Comparison of ENCODE assay signal across 10 mouse cellular contexts in genomic region chr4:32530421-32530920, GRCm38 (mm10).
DNase-seq lines count a peak whose midpoint lies in the region; ATAC-seq lines count a peak whose summit lies in the region.
"Had no signal": no experiment of that assay in that cellular context is flagged by ENCODE, and none has a peak within 500 bp of the region (broad histone marks: within the 10 kb centered on the region; RNA-seq: fewer than 3 reads in every experiment).

No protein-coding gene starts in this region.

- intact Hi-C loops in gastrocnemius, postnatal 36 days (cut with DNase I), result no loop called here

- H3K4me1 ChIP-seq in kidney, embryonic 14.5 days (ENCODE audit: control insufficient read depth, insufficient read depth, low read length), result peaks cover 13% of the 10 kb centered on the region
- peaks cover 42% of the 10 kb centered on the region for H3K4me1 ChIP-seq in embryonic facial prominence, embryonic 12.5 days
- H3K4me1 ChIP-seq in hindbrain, embryonic 12.5 days, result peaks cover 78% of the 10 kb centered on the region
- H3K4me1 ChIP-seq in midbrain, embryonic 14.5 days (ENCODE audit: control insufficient read depth, insufficient read depth, low read length), result peaks cover 51% of the 10 kb centered on the region

- H3K36me3 ChIP-seq in kidney, embryonic 14.5 days (ENCODE audit: control insufficient read depth, insufficient read depth, low read length), result no peaks in the 10 kb centered on the region
- no peaks in the 10 kb centered on the region for H3K36me3 ChIP-seq in embryonic facial prominence, embryonic 12.5 days
- no peaks in the 10 kb centered on the region for H3K36me3 ChIP-seq in hindbrain, embryonic 12.5 days
- no peaks in the 10 kb centered on the region for H3K36me3 ChIP-seq in midbrain, embryonic 14.5 days (ENCODE audit: control insufficient read depth, insufficient read depth, low read length)

- 58% methylated on average over 9 of the region's 9 CpGs for WGBS in kidney, embryonic 14.5 days
- 48% methylated on average over 9 of the region's 9 CpGs for WGBS in embryonic facial prominence, embryonic 12.5 days
- WGBS in hindbrain, embryonic 12.5 days, result 16% methylated on average over 9 of the region's 9 CpGs
- WGBS in midbrain, embryonic 14.5 days, result 11% methylated on average over 9 of the region's 9 CpGs

- H3K9me3 ChIP-seq in kidney, embryonic 14.5 days (ENCODE audit: control insufficient read depth, low read length), result no peaks in the 10 kb centered on the region
- no peaks in the 10 kb centered on the region for H3K9me3 ChIP-seq in embryonic facial prominence, embryonic 12.5 days
- no peaks in the 10 kb centered on the region for H3K9me3 ChIP-seq in hindbrain, embryonic 12.5 days (replicated peaks)
- no peaks in the 10 kb centered on the region for H3K9me3 ChIP-seq in midbrain, embryonic 14.5 days (ENCODE audit: control insufficient read depth, low read length)

- peak overlapping the region; percentile 40; the same call in 1 of the 2 replicates for H3K4me2 ChIP-seq in kidney, embryonic 14.5 days (replicated peaks; ENCODE audit: low read depth, low read length)
- peak overlapping the region; percentile 49 for H3K4me2 ChIP-seq in embryonic facial prominence, embryonic 12.5 days (replicated peaks)
- H3K4me2 ChIP-seq in hindbrain, embryonic 12.5 days (replicated peaks), result peak overlapping the region; percentile 53
- H3K4me2 ChIP-seq in midbrain, embryonic 14.5 days (ENCODE audit: low read length), result peak overlapping the region; percentile 55

- H3K9ac ChIP-seq in kidney, embryonic 14.5 days (ENCODE audit: low read depth, low read length), result 0 out of 2 replicates have a peak overlapping the region, but pooled peaks have one; percentile 2
- no peak overlapping the region for H3K9ac ChIP-seq in embryonic facial prominence, embryonic 12.5 days
- H3K9ac ChIP-seq in hindbrain, embryonic 12.5 days, result peak overlapping the region; percentile 50
- H3K9ac ChIP-seq in midbrain, embryonic 14.5 days (replicated peaks; ENCODE audit: low read length), result peak overlapping the region; percentile 25; the same call in 1 of the 2 replicates

- no peak for ATAC-seq in kidney, embryonic 14.5 days (ENCODE audit: low FRiP score, low TSS enrichment)
- ATAC-seq in embryonic facial prominence, embryonic 12.5 days (ENCODE audit: insufficient number of reproducible peaks, insufficient read depth, low FRiP score, low TSS enrichment), result no peak
- ATAC-seq in hindbrain, embryonic 12.5 days (ENCODE audit: low FRiP score), result peak; percentile 33; the same call in 1 of the 2 replicates
- no peak for ATAC-seq in midbrain, embryonic 14.5 days (ENCODE audit: low FRiP score, low TSS enrichment)

- H3K4me3 ChIP-seq in kidney, embryonic 14.5 days (ENCODE audit: low read length), result no peak overlapping the region
- H3K4me3 ChIP-seq in embryonic facial prominence, embryonic 12.5 days, result no peak overlapping the region
- H3K4me3 ChIP-seq in hindbrain, embryonic 12.5 days, result peak overlapping the region; percentile 10
- peak overlapping the region; percentile 17; the same call in 1 of the 2 replicates for H3K4me3 ChIP-seq in midbrain, embryonic 14.5 days (replicated peaks; ENCODE audit: low read depth, low read length)

- H3K27ac ChIP-seq in kidney, embryonic 14.5 days (ENCODE audit: low read depth, low read length), result no peak overlapping the region
- 0 out of 2 replicates have a peak overlapping the region, but pooled peaks have one; percentile 51 for H3K27ac ChIP-seq in embryonic facial prominence, embryonic 12.5 days
- H3K27ac ChIP-seq in hindbrain, embryonic 12.5 days, result peak overlapping the region; percentile 94
- peak overlapping the region; percentile 84 for H3K27ac ChIP-seq in midbrain, embryonic 14.5 days (replicated peaks; ENCODE audit: low read depth, low read length)
- H3K27ac ChIP-seq: macrophage had no signal

- no peaks in the 10 kb centered on the region for H3K27me3 ChIP-seq in kidney, embryonic 14.5 days (ENCODE audit: control insufficient read depth, insufficient read depth, low read length)
- no peaks in the 10 kb centered on the region for H3K27me3 ChIP-seq in embryonic facial prominence, embryonic 12.5 days
- no peaks in the 10 kb centered on the region for H3K27me3 ChIP-seq in hindbrain, embryonic 12.5 days
- no peaks in the 10 kb centered on the region for H3K27me3 ChIP-seq in midbrain, embryonic 14.5 days (ENCODE audit: control insufficient read depth, insufficient read depth, low read length)

- no peak for DNase-seq in kidney, adult 8-10 months
- peak; percentile 73 for DNase-seq in midbrain, embryonic 14.5 days
- DNase-seq in gastrocnemius, postnatal 36 days, result no peak
- DNase-seq in kidney, postnatal 25 days, result no peak
- no peak for DNase-seq in adrenal gland, postnatal 4 days (ENCODE audit: low spot score in 2 of 2)
- DNase-seq: spleen, adult 18-20 months had no signal

Comparison
In these comparisons a context has a peak if more than half of its experiments do, and no peak if none do; other contexts are left out.
1. H3K4me3 ChIP-seq: peak in hindbrain, embryonic 12.5 days (single experiment) and midbrain, embryonic 14.5 days (single experiment); none in kidney, embryonic 14.5 days (single experiment) and embryonic facial prominence, embryonic 12.5 days (single experiment).
2. Peak in every context shown above with its lines, with median percentiles within 50 percentile points of each other: H3K4me2 ChIP-seq.